Mouse (Mus musculus): ENCODE results near the gene Fam49a.

- no peak; the same call in 1 of the 2 replicates for TF ChIP-seq CTCF (IDR thresholded peaks at IDR 0.05; ENCODE audit: extremely low read depth, insufficient read depth, insufficient read length, insufficient replicate concordance)
- TF ChIP-seq POLR2A (IDR thresholded peaks at IDR 0.05; ENCODE audit: low read depth, low read length), result no peak
These were observed 51.5 kb downstream of the Fam49a start for GRCm38 (mm10) chr12:12313437-12313836.
